Mouse (Mus musculus) yolk sac, embryonic 10.5 days (tissue): ENCODE data around the gene Gm20388.

Source experiments
- DNase-seq: peaks from one replicate; pipeline ENCODE4 v3.0.0-alpha.2; 2017; ENCODE audit warnings: low spot score

Gm20388 gene

GRCm38 (mm10) chr8:124370422-124371183, 4460.0 kb downstream of the Gm20388 start:
- no peak for DNase-seq

DNA sequence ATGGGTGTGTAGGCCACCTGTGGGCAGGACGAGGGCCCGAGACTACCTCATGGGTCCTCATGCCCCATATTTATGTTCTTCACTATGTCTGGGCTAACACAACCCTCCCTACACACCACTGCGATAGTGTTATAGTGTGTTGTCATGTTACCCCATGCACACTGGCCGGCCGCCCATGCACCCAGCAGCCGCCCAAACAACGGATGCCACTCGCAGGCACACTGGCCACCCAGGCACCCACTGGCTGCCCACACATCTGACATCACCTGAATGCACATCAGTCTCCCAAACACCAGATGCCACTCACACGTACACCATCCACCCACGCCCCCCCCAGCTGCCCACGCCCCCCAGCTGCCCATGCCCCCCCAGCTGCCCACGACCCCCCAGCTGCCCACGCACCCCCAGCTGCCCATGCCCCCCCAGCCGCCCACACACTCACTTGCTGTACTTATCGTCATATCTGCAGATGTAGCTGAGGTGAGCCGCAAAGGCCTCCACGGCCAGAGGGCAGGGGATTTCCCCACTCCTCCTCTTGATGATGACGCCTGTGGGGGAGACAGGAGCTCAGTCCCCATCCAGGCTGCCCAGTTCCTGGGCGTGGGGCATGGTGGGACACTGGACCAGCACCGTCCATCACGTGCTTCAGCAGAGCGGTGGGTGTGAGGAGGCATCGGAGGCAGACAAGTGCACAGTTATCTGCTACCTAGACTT, 4460.9 kb downstream of the Gm20388 start:
- no peak for DNase-seq

DNA sequence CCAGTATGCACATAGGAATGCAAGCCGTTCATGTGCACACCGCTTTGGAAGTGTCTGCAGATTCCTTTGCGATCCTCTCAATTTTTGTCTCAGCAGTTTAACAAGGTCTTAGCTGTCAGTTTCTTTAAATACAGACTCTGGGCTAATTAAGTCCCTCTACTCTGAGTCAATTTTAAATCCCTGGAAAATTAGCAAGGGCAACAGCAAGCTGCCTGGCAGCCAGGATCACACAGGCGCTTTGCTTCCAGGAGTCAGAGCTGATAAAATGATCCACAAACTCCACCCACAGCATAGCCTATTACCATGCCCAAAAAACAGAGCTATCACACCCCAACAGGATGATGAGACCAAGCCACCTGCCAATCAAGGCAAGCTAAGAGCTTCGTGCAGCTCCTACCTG, 4463.1 kb downstream of the Gm20388 start:
- DNase-seq, result no peak

GRCm38 (mm10) chr8:124375168-124375567, 4464.5 kb downstream of the Gm20388 start:
- DNase-seq, result no peak

DNA sequence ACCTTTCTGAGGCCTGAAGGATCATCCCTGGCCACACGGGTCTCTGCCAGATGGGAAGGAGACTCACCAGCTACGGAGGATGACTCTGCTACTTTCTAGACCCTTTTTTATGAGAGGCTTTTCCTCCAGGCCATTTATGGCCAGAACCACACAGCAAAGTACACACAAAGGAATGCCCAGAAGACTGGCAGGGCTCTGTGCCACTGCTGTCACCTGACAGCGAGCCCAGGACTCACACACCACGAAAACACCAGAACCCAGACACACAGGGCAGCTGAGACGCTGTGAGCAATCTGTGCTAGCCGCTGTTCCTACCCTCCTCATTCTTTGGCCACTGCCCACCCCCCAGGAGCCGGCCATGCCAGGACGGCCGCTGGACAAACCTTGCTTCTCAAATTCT, 4465.1 kb downstream of the Gm20388 start:
- no peak for DNase-seq

DNA sequence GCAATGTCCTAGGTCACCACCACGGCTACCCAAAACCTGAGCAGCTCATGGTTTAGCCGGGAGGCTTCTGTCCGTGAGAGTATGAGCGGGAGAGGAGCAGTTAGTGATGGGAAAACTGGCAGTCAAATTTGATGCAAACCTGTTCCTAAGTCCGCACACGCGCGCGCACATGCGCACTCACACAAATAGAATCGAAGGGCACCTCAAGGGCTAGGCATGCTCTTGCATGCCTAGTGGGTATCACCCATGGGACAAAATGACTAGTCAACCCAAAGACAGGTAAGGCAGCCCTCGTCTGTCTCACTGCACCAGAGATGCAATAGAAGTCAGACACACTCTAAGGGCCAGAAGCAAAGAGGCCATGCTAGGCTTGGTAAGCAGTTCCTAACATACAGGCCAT, 4465.8 kb downstream of the Gm20388 start:
- no peak for DNase-seq

DNA sequence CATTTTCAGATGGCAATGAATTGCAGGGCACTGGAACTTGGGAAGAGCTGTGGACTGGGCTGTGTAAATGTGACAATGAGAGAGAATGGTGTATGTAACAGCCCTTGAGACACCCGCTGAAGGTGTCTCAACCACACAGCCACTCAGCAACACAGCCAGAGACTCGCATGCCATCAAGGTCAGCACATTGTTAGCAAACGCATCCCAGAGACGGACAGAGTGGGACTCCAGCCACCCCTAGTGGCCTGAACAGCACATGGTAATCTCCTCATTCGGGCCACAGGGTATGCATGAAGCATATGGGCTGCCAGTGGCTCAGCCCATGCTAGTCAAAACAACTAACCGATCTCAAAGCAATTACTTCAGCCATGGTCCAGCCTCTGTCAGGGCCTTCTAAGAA, 4468.6 kb downstream of the Gm20388 start:
- DNase-seq, result no peak

GRCm38 (mm10) chr8:124382235-124382634, 4471.6 kb downstream of the Gm20388 start:
- no peak for DNase-seq

- DNase-seq, result no peak
Observed at GRCm38 (mm10) chr8:124384336-124384735, 4473.7 kb downstream of the Gm20388 start.

- DNase-seq, result no peak
Observed at GRCm38 (mm10) chr8:124386225-124386899, 4475.7 kb downstream of the Gm20388 start.

DNA sequence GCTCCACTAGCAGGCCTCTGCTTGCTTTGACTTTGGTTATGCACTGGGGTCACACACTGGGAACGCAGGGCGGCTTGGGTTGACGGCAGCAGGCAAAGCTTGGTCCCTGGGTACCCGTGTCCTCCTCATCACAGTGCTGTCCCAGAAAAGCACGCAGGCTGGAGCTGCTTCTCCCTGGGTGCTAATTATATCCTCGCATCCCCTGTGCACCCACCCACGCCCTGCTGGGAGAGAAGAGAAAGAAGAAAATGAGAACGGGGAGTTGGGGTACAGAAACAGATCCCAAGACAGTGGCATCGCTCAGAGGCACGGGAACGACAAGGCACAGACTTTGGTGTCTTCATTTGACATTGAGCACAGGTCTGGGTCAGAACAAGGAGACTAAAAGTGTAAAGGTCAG, 4478.9 kb downstream of the Gm20388 start:
- no peak for DNase-seq

- no peak for DNase-seq
Observed at GRCm38 (mm10) chr8:124391191-124391590, 4480.6 kb downstream of the Gm20388 start.

GRCm38 (mm10) chr8:124392271-124393012, 4481.8 kb downstream of the Gm20388 start:
- DNase-seq, result no peak

DNA sequence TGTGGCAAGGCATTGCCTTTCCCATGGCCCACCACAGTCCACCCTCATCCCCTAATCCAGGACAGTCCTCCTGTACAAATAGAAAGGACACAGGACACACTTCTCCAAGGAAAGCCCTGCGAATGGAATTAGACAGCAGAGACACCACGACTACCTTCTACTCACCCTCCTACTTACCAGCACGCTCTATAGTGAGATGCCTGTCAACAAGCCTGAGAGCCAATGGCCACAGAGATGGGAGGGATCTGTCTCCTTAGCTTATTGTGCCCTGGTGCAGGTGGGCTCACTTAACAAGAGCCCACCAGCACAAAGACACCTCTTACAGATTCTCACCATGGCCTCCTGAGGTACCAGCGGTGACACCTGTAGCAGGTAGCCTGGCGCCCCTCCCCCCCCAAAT, 4482.4 kb downstream of the Gm20388 start:
- DNase-seq, result no peak

DNA sequence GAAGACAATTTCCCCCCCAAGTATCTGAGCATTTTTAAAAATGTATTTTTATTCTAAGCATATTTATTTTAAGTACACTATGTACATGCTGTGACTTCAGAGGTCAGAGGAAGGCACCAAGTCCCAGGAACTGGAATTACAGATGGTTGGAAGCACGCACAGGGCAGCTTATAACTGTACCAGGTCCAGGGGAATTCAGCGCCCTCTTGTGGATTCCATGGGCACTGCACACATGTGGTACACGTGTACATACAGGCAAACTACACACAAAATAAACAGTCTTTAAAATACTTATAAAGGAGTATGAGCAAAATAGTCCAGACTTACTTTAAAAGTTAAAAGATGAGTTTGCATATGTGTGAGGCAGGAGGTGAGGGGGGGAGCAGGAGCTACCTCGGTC, 4483.3 kb downstream of the Gm20388 start:
- DNase-seq, result no peak

GRCm38 (mm10) chr8:124394951-124395350, 4484.3 kb downstream of the Gm20388 start:
- no peak for DNase-seq
